Mouse (Mus musculus) intestine, embryonic 16.5 days (tissue): Measurements from ENCODE around the gene Gm21876. TPM values are rescaled to one million over a fixed set of nuclear protein-coding genes. Genes with fewer than 3 reads are reported as not detected.
"Not testable (repeated sequence)": the region's sequence is repeated elsewhere in the genome, so short reads cannot be mapped to it uniquely, and the experiment has no call there.

Experiments used
- ATAC-seq: fragments of 200-750 bp; cut with Nextera tagmentation; 2 replicates; pipeline ENCODE4 v1.8.0; 2017; ENCODE audit warnings: moderate TSS enrichment, moderate library complexity
- H3K27ac ChIP-seq: fragments of 300-500 bp; sonication (generic); 2 replicates; pipeline ENCODE4 v1.5.1; 2014; ENCODE audit warnings: mild to moderate bottlenecking, low read length
- H3K27me3 ChIP-seq: fragments of 300-500 bp; sonication (generic); replicated peaks from 2 replicates; pipeline ENCODE4 v1.6.1; 2014; ENCODE audit warnings: low read length, control low read depth, mixed read lengths; ENCODE audit not compliant: control insufficient read depth, insufficient read depth
- H3K36me3 ChIP-seq: fragments of 300-500 bp; sonication (generic); 2 replicates; pipeline ENCODE4 v1.6.1; 2014; ENCODE audit warnings: low read length, control low read depth; ENCODE audit not compliant: control insufficient read depth, insufficient read depth
- H3K4me1 ChIP-seq: fragments of 300-500 bp; sonication (generic); 2 replicates; pipeline ENCODE4 v1.6.1; 2014; ENCODE audit warnings: low read length, control low read depth, mixed read lengths; ENCODE audit not compliant: control insufficient read depth, insufficient read depth
- H3K4me2 ChIP-seq: fragments of 300-500 bp; sonication (generic); 2 replicates; pipeline ENCODE4 v1.6.1; 2014; ENCODE audit warnings: low read depth, low read length, control low read depth
- H3K4me3 ChIP-seq: fragments of 300-500 bp; sonication (generic); 2 replicates; pipeline ENCODE4 v1.5.1; 2014; ENCODE audit warnings: mild to moderate bottlenecking, low read length
- H3K9ac ChIP-seq: fragments of 300-500 bp; sonication (generic); 2 replicates; pipeline ENCODE4 v1.6.1; 2014; ENCODE audit warnings: low read depth, low read length
- H3K9me3 ChIP-seq: fragments of 300-500 bp; sonication (generic); 2 replicates; pipeline ENCODE4 v1.6.1; 2016; ENCODE audit warnings: low read length, control low read depth; ENCODE audit not compliant: control insufficient read depth
- WGBS: fragments of 180-500 bp; shearing (Covaris S2); extraction: QIAGEN DNeasy Blood & Tissue Kit; methylation state at CpG from one replicate; pipeline ENCODE4 v1.1.7; 2014; 5-methylcytosine and 5-hydroxymethylcytosine counted together
- polyA plus RNA-seq: library from polyadenylated mRNA; unstranded; fragments of >200 nt; fragmentation: Nextera tagmentation; extraction: Ambion mirVana; gene quantifications from 2 replicates; pipeline ENCODE4 v1.2.1, GENCODE M21; 2015

The Gm21876 gene
- polyA plus RNA-seq, result not detected in 2 replicates

DNA sequence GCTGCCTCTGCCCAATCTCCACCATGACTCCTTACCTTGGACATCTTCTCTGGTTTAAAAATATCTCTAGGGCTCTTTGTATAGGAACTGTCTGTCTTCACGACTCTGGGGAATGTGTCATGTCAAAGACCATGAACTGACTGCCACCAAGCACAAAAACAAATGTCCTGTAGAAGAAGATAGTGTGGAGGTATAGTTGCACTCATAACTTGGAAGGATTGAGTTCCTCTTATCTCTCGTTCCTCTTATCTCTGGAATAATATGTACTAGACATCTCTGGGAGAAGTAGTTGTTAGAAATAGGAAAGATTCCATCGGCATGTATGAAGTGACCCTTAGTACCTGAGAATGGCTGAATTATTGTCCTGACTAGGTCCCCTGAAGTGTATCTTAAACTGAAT is at the start of gene Gm21876:
Gene Gm21876 (minus strand): TSS at position 101 of the 400 bp plus-strand sequence.
- WGBS, result 83% methylated on average over 3 of the region's 3 CpGs
- no peak within 1 kb of the TSS for H3K4me3 ChIP-seq
- no peaks in the 10 kb centered on the region for H3K4me1 ChIP-seq
- no peak within 1 kb of the TSS for H3K27ac ChIP-seq
- no peaks in the 10 kb centered on the region for H3K9me3 ChIP-seq
- H3K9ac ChIP-seq, result no peak within 1 kb of the TSS
- no peaks in the 10 kb centered on the region for H3K36me3 ChIP-seq
- no peak within 1 kb of the TSS for H3K4me2 ChIP-seq
- no peaks in the 10 kb centered on the region for H3K27me3 ChIP-seq
- ATAC-seq, result no peak

GRCm38 (mm10) chrX:21220422-21220821 is 45.0 kb upstream of the Gm21876 start:
- no peaks in the 10 kb centered on the region for H3K27me3 ChIP-seq
- H3K36me3 ChIP-seq, result no peaks in the 10 kb centered on the region
- no peak for ATAC-seq
- no peak overlapping the region for H3K4me2 ChIP-seq
- H3K9me3 ChIP-seq, result no peaks in the 10 kb centered on the region
- no peak overlapping the region for H3K27ac ChIP-seq
- 65% methylated on average over 3 of the region's 3 CpGs for WGBS
- no peak overlapping the region for H3K9ac ChIP-seq
- H3K4me1 ChIP-seq, result no peaks in the 10 kb centered on the region
- H3K4me3 ChIP-seq, result no peak overlapping the region

DNA sequence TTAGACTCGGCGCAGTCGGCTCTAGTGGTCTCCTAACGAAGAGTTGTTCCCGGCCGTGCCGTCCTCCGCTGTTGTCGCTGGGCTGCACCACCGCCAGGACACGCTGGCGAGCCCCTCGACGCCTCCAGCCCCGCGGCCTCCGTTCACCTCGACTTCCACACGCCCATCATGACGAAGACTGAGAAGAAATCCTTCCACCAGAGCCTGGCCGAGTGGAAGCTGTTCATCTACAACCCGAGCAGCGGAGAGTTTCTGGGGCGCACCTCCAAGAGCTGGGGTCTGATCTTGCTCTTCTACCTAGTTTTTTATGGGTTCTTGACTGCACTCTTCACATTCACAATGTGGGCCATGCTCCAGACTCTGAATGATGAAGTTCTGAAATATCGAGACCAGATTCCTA is 28.8 kb downstream of the Gm21876 start:
- H3K27ac ChIP-seq, H3K4me1 ChIP-seq, H3K36me3 ChIP-seq, H3K9me3 ChIP-seq, H3K9ac ChIP-seq, H3K4me3 ChIP-seq, H3K4me2 ChIP-seq, H3K27me3 ChIP-seq, ATAC-seq: not testable (repeated sequence)
- 92% methylated on average over 23 of the region's 25 CpGs for WGBS

Other genes starting within 250 kb of the Gm21876 start
- gene Cfp, start 244.1 kb downstream of the Gm21876 start, polyA plus RNA-seq, result 7.0 and 8.0 TPM in 2 replicates
- gene Elk1, start 225.0 kb downstream of the Gm21876 start, polyA plus RNA-seq, result 7.3 and 7.6 TPM in 2 replicates
- 59.3 and 63.5 TPM in 2 replicates for gene Uxt, start 213.6 kb downstream of the Gm21876 start, polyA plus RNA-seq
- gene Zfp182, start 113.3 kb downstream of the Gm21876 start, polyA plus RNA-seq, result 3.3 and 4.1 TPM in 2 replicates
- gene Spaca5, start 107.2 kb downstream of the Gm21876 start, polyA plus RNA-seq, result not detected in 2 replicates
- gene Zfp300, start 86.1 kb downstream of the Gm21876 start, polyA plus RNA-seq, result 1.0 and 1.1 TPM in 2 replicates
- gene Ssxa1, start 59.8 kb downstream of the Gm21876 start, polyA plus RNA-seq, result not detected in 2 replicates